Mouse (Mus musculus) CH12.LX (cell line): ENCODE measurements around the gene Mctp2. TPM values are rescaled to one million over a fixed set of nuclear protein-coding genes. Genes with fewer than 3 reads are reported as not detected.

ENCODE experiments used
- DNase-seq: peaks from one replicate; pipeline ENCODE4 v3.0.0-alpha.2; 2013; ENCODE audit errors: extremely low read depth
- H3K27ac ChIP-seq: 2 replicates; pipeline ENCODE4 v1.5.1; 2012; ENCODE audit warnings: low read depth, mild to moderate bottlenecking, control low read depth, moderate library complexity; ENCODE audit not compliant: insufficient read depth
- H3K27me3 ChIP-seq: replicated peaks from 2 replicates; pipeline ENCODE3; 2012; ENCODE audit warnings: inconsistent platforms
- H3K36me3 ChIP-seq, 2 experiments: replicated peaks in 1 of 2; 2 replicates each; pipeline versions ENCODE3 to v1.6.1; 2012; ENCODE audit warnings: inconsistent platforms in 1 of 2, low read length in 1 of 2, mild to moderate bottlenecking in 1 of 2, mixed read lengths in 1 of 2, moderate library complexity in 1 of 2; ENCODE audit not compliant: control insufficient read depth in 1 of 2, insufficient read depth in 1 of 2
- H3K4me1 ChIP-seq, 2 experiments: 2 replicates each; pipeline ENCODE4 v1.6.1; 2012; ENCODE audit warnings: inconsistent platforms in 1 of 2, moderate library complexity in 1 of 2; ENCODE audit not compliant: insufficient read depth in 2 of 2, control insufficient read depth in 1 of 2
- H3K4me2 ChIP-seq: 2 replicates; pipeline ENCODE4 v1.6.1; 2012; ENCODE audit warnings: low read depth, mild to moderate bottlenecking, control low read depth; ENCODE audit not compliant: poor library complexity, insufficient read depth, severe bottlenecking
- H3K4me3 ChIP-seq, 3 experiments: fragments of 150-350 bp in 1 of 3; sonication (generic) in 1 of 3; replicated peaks in 1 of 3; 2 replicates each; pipeline versions ENCODE3 to v1.5.1; 2011 to 2012; ENCODE audit warnings: low read depth in 2 of 3, low read length in 2 of 3, mild to moderate bottlenecking in 2 of 3, moderate library complexity in 2 of 3, control low read depth in 1 of 3, improper control_type of control experiment in 1 of 3, inconsistent platforms in 1 of 3, mixed read lengths in 1 of 3; ENCODE audit not compliant: poor library complexity in 1 of 3
- H3K79me2 ChIP-seq: replicated peaks from 2 replicates; pipeline ENCODE4 v1.6.1; 2012; ENCODE audit warnings: mild to moderate bottlenecking, moderate library complexity; ENCODE audit not compliant: control insufficient read depth, poor library complexity, insufficient read depth, severe bottlenecking; ENCODE audit errors: extremely low read depth
- H3K9ac ChIP-seq: 2 replicates; pipeline ENCODE4 v1.6.1; 2012; ENCODE audit warnings: low read depth, mild to moderate bottlenecking, control low read depth, moderate library complexity; ENCODE audit not compliant: insufficient read depth
- H3K9me3 ChIP-seq: replicated peaks from 2 replicates; pipeline ENCODE3; 2012; ENCODE audit warnings: low read length, inconsistent platforms, mixed read lengths
- BHLHE40 ChIP-seq: IDR thresholded peaks from 2 replicates; pipeline ENCODE4 v1.6.1; 2011; ENCODE audit warnings: mild to moderate bottlenecking, low read depth, low read length, improper control_type of control experiment
- CHD2 ChIP-seq: IDR thresholded peaks from 2 replicates; pipeline ENCODE4 v1.6.1; 2011; ENCODE audit warnings: low read length, improper control_type of control experiment
- CTCF ChIP-seq, 2 experiments: IDR thresholded peaks in 1 of 2; conservative IDR thresholded peaks in 1 of 2; 2 replicates each; pipeline ENCODE4 v1.5.1; 2011 to 2012; ENCODE audit warnings: low read depth in 2 of 2, low read length in 2 of 2, improper control_type of control experiment in 1 of 2, inconsistent platforms in 1 of 2, mild to moderate bottlenecking in 1 of 2, moderate library complexity in 1 of 2
- E2F4 ChIP-seq: IDR thresholded peaks from 2 replicates; pipeline ENCODE4 v1.6.1; 2011; ENCODE audit warnings: low read depth, low read length, improper control_type of control experiment; ENCODE audit not compliant: insufficient replicate concordance
- ELF1 ChIP-seq: IDR thresholded peaks from 2 replicates; pipeline ENCODE4 v1.6.1; 2014; ENCODE audit warnings: low read depth, mild to moderate bottlenecking, inconsistent platforms, low read length, improper control_type of control experiment
- EP300 ChIP-seq: IDR thresholded peaks from 2 replicates; pipeline ENCODE4 v1.6.1; 2011; ENCODE audit warnings: low read length, improper control_type of control experiment
- GABPA ChIP-seq: IDR thresholded peaks from 2 replicates; pipeline ENCODE4 v1.6.1; 2012; ENCODE audit warnings: low read depth, low read length, improper control_type of control experiment, inconsistent platforms; ENCODE audit not compliant: insufficient replicate concordance
- JUN ChIP-seq: IDR thresholded peaks from 2 replicates; pipeline ENCODE4 v1.6.1; 2011; ENCODE audit warnings: low read depth, mild to moderate bottlenecking, low read length, improper control_type of control experiment, moderate library complexity; ENCODE audit not compliant: insufficient read depth
- MAX ChIP-seq: IDR thresholded peaks from 2 replicates; pipeline ENCODE4 v1.6.1; 2011; ENCODE audit warnings: low read length, improper control_type of control experiment
- MAZ ChIP-seq: IDR thresholded peaks from 2 replicates; pipeline ENCODE4 v1.6.1; 2012; ENCODE audit warnings: low read depth, mild to moderate bottlenecking, inconsistent platforms, low read length, improper control_type of control experiment, moderate library complexity
- MEF2A ChIP-seq: IDR thresholded peaks from 2 replicates; pipeline ENCODE4 v1.6.1; 2014; ENCODE audit warnings: low read depth, mild to moderate bottlenecking, inconsistent platforms, low read length, improper control_type of control experiment, borderline replicate concordance
- MXI1 ChIP-seq: IDR thresholded peaks from 2 replicates; pipeline ENCODE4 v1.6.1; 2011; ENCODE audit warnings: mild to moderate bottlenecking, low read depth, low read length, improper control_type of control experiment
- MYC ChIP-seq: IDR thresholded peaks from 2 replicates; pipeline ENCODE4 v1.6.1; 2011; ENCODE audit warnings: low read depth, mild to moderate bottlenecking, improper control_type of control experiment, low read length
- NELFE ChIP-seq: IDR thresholded peaks from 2 replicates; pipeline ENCODE4 v1.6.1; 2011; ENCODE audit warnings: low read depth, low read length, improper control_type of control experiment
- PAX5 ChIP-seq: IDR thresholded peaks from 2 replicates; pipeline ENCODE4 v1.6.1; 2012; ENCODE audit warnings: low read length, inconsistent platforms, mixed read lengths
- POLR2A ChIP-seq: IDR thresholded peaks from 2 replicates; pipeline ENCODE4 v1.6.1; 2011; ENCODE audit warnings: low read depth, mild to moderate bottlenecking, improper control_type of control experiment, low read length
- POLR2AphosphoS2 ChIP-seq: IDR thresholded peaks from 2 replicates; pipeline ENCODE4 v1.6.1; 2011; ENCODE audit warnings: low read depth, low read length, improper control_type of control experiment
- RAD21 ChIP-seq: IDR thresholded peaks from 2 replicates; pipeline ENCODE4 v1.6.1; 2011; ENCODE audit warnings: low read depth, mild to moderate bottlenecking, low read length, improper control_type of control experiment, moderate library complexity
- SIN3A ChIP-seq: IDR thresholded peaks from 2 replicates; pipeline ENCODE4 v1.6.1; 2012; ENCODE audit warnings: low read length, improper control_type of control experiment, inconsistent platforms
- UBTF ChIP-seq: IDR thresholded peaks from 2 replicates; pipeline ENCODE4 v1.6.1; 2012; ENCODE audit warnings: low read depth, mild to moderate bottlenecking, inconsistent platforms, low read length, improper control_type of control experiment, moderate library complexity
- USF2 ChIP-seq: conservative IDR thresholded peaks from 2 replicates; pipeline ENCODE4 v1.6.1; 2011; ENCODE audit warnings: low read depth, low read length, improper control_type of control experiment
- ZC3H11A ChIP-seq: IDR thresholded peaks from 2 replicates; pipeline ENCODE4 v1.6.1; 2012; ENCODE audit warnings: low read depth, mild to moderate bottlenecking, inconsistent platforms, low read length, improper control_type of control experiment
- ZMIZ1 ChIP-seq: IDR thresholded peaks from 2 replicates; pipeline ENCODE4 v1.6.1; 2012; ENCODE audit warnings: low read depth, mild to moderate bottlenecking, inconsistent platforms, low read length, improper control_type of control experiment
- dilution Hi-C: fragments of 300-500 bp; cut with MboI; formaldehyde crosslinking; loops from 2 replicates; pipeline ENCODE4 v1.14.3; 2020; ENCODE audit warnings: low sequenced_read_pairs; ENCODE audit not compliant: extremely low pct_unique_long_range_greater_than_20kb, extremely low pct_ligation_motif_present
- in situ Hi-C: fragments of 300-500 bp; cut with MboI; formaldehyde crosslinking; loops from 3 replicates; pipeline ENCODE4 v1.14.3; 2019; ENCODE audit warnings: low sequenced_read_pairs, low pct_ligation_motif_present, low pct_unique_long_range_greater_than_20kb, mixed read lengths
- polyA plus RNA-seq: library from polyadenylated mRNA; unstranded; fragments of >175 nt; gene quantifications from 2 replicates; pipeline ENCODE4 v1.2.1, GENCODE M21; 2012; ENCODE audit warnings: low read depth; ENCODE audit not compliant: insufficient read length
- total RNA-seq, 2 experiments: library from RNA; depleted of rRNA; stranded (reverse); fragments of 300-350 nt in 1 of 2; fragments of >200 nt in 1 of 2; gene quantifications; 2 replicates each; pipeline ENCODE4 v1.2.3; 2012 to 2014

Gene Mctp2
- total and polyA plus RNA-seq, 3 experiments, result 0.23 to 0.48 (median 0.38) TPM

DNA sequence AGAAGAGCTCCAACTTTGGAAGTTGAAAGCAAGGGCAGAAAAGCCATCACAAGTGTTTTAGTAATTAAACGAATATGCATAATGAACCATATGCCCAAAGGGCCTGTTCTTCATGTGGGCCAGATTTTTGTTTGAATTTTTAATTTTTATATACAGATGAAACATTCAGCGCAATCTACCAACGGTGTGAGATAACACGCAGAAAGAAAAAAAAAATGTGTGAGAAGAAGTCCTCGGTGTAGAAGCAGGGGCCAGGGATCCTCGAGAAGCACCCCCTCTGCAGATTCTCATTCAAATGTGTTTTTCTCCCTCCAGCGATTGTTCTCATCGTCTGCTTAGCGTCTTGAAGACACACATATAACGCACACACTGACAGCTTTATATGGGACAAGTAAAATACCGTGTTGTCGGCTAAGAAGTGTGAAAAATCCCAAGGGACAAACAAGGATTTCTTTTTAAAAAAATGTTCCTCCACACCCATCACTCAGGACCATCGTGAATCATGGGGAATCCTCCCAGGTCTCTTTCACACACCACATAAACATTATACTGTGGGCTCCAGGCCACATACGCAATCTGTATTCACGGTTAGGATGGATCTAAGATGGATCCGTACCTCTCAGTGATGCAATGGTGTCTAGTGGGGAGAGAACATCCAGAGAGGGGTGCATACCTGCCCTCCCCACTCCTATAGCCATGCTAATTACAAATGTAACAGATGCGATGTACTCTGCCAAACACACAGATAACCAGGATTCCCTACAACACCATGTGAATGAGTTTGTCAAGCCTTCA, 160.5 kb downstream of the Mctp2 start:
- no peak overlapping the region for H3K4me2 ChIP-seq
- dilution Hi-C loops, result no loop called here
- no peak for TF ChIP-seq UBTF
- no peak for TF ChIP-seq ZC3H11A
- TF ChIP-seq MAZ, result no peak
- no peak for TF ChIP-seq MAX
- no peak for TF ChIP-seq ZMIZ1
- TF ChIP-seq NELFE, result no peak
- no peak for TF ChIP-seq POLR2A
- TF ChIP-seq BHLHE40, result no peak
- no peak for TF ChIP-seq SIN3A
- TF ChIP-seq USF2, result no peak
- no peak for TF ChIP-seq JUN
- TF ChIP-seq MXI1, result no peak
- TF ChIP-seq GABPA, result no peak
- no peak for TF ChIP-seq MYC
- TF ChIP-seq RAD21, result no peak
- no peak for TF ChIP-seq EP300
- TF ChIP-seq POLR2AphosphoS2, result no peak
- no peak for TF ChIP-seq PAX5
- TF ChIP-seq E2F4, result no peak

DNA sequence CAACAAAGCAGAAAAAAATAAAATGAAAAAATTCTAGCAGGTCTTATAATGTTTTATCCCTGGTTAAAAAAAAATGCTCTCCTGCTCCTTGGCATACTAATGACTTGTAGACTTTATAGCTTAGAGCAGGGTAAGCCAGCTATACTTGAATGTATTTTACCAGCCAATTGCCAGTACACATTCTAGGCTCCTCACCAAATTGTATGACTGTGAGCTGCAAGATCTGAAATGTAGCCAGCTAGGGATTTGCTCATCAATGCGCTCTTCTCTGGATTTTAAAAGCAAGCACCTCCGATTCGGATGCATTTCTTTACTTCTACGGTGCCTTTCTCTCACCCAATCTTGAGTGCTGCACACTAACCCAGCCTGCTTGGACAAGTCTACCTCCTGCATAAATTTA, 167.7 kb downstream of the Mctp2 start:
- no peak overlapping the region for H3K4me2 ChIP-seq
- TF ChIP-seq MEF2A (no peak), PAX5 (no peak), CTCF (conservative IDR thresholded peaks at IDR 0.05 in 1 of 2, IDR thresholded peaks at IDR 0.05 in 1 of 2; ENCODE audit: low read depth in 2 of 2, low read length in 2 of 2) (no peak), ZMIZ1 (no peak), ELF1 (no peak), POLR2AphosphoS2 (no peak), ZC3H11A (no peak), CHD2 (no peak), GABPA (no peak), EP300 (no peak)
- dilution Hi-C loops, result no loop called here

More for the DNA sequence above, 160.5 kb downstream of the Mctp2 start:
- Histone ChIP-seq H3K27me3 (no peaks in the 10 kb centered on the region), H3K79me2 (no peaks in the 10 kb centered on the region), H3K9ac (no peak overlapping the region), H3K4me1 (no peaks in the 10 kb centered on the region), H3K4me3 (no peak overlapping the region), H3K27ac (no peak overlapping the region), H3K9me3 (no peaks in the 10 kb centered on the region), H3K36me3 (no peaks in the 10 kb centered on the region)
- no peak for DNase-seq
- in situ Hi-C loops, result no loop called here

More for the DNA sequence above, 167.7 kb downstream of the Mctp2 start:
- Histone ChIP-seq H3K4me1 (no peaks in the 10 kb centered on the region), H3K9me3 (no peaks in the 10 kb centered on the region), H3K36me3 (no peaks in the 10 kb centered on the region), H3K27ac (no peak overlapping the region), H3K27me3 (no peaks in the 10 kb centered on the region), H3K4me3 (no peak overlapping the region), H3K79me2 (no peaks in the 10 kb centered on the region), H3K9ac (no peak overlapping the region)
- in situ Hi-C loops, result no loop called here
- DNase-seq, result no peak
